Mouse (Mus musculus) MEL (cell line): ENCODE measurements around the gene Cntn5. TPM values are rescaled to one million over a fixed set of nuclear protein-coding genes. Genes with fewer than 3 reads are reported as not detected.

Experiments
- DNase-seq: peaks from one replicate; pipeline ENCODE4 v3.0.0; 2011; ENCODE audit warnings: low read depth, low spot score
- H3K27ac ChIP-seq: 2 replicates; pipeline ENCODE4 v1.5.1; 2012; ENCODE audit warnings: low read depth, mild to moderate bottlenecking, control low read depth, low read length, moderate library complexity; ENCODE audit not compliant: control insufficient read depth
- H3K27me3 ChIP-seq, 2 experiments: fragments of 150-350 bp in 1 of 2; sonication (generic) in 1 of 2; 2 replicates each; pipeline ENCODE4 v1.6.1; 2012; ENCODE audit warnings: low read length in 2 of 2, mild to moderate bottlenecking in 2 of 2, improper control_type of control experiment in 1 of 2, moderate library complexity in 1 of 2; ENCODE audit not compliant: insufficient read depth in 2 of 2, control insufficient read depth in 1 of 2
- H3K36me3 ChIP-seq, 2 experiments: 2 replicates each; pipeline ENCODE4 v1.6.1; 2012 to 2014; ENCODE audit warnings: low read length in 2 of 2, improper control_type of control experiment in 1 of 2, inconsistent platforms in 1 of 2, mild to moderate bottlenecking in 1 of 2; ENCODE audit not compliant: insufficient read depth in 2 of 2, control insufficient read depth in 1 of 2
- H3K4me1 ChIP-seq, 2 experiments: fragments of 150-350 bp in 1 of 2; sonication (generic) in 1 of 2; 2 replicates each; pipeline ENCODE4 v1.6.1; 2012; ENCODE audit warnings: low read length in 2 of 2, improper control_type of control experiment in 1 of 2, mild to moderate bottlenecking in 1 of 2; ENCODE audit not compliant: insufficient read depth in 2 of 2, control insufficient read depth in 1 of 2
- H3K4me3 ChIP-seq, 2 experiments: fragments of 150-350 bp in 1 of 2; sonication (generic) in 1 of 2; 2 replicates each; pipeline ENCODE4 v1.5.1; 2012; ENCODE audit warnings: low read depth in 2 of 2, low read length in 2 of 2, mild to moderate bottlenecking in 2 of 2, moderate library complexity in 2 of 2, control low read depth in 1 of 2, improper control_type of control experiment in 1 of 2; ENCODE audit not compliant: control insufficient read depth in 1 of 2, insufficient read depth in 1 of 2
- H3K79me2 ChIP-seq: 2 replicates; pipeline ENCODE4 v1.6.1; 2012; ENCODE audit warnings: mild to moderate bottlenecking, low read length, moderate library complexity; ENCODE audit not compliant: control insufficient read depth, poor library complexity, insufficient read depth
- H3K9ac ChIP-seq: 2 replicates; pipeline ENCODE4 v1.6.1; 2012; ENCODE audit warnings: low read depth, mild to moderate bottlenecking, control low read depth, low read length, moderate library complexity; ENCODE audit not compliant: control insufficient read depth, poor library complexity, severe bottlenecking
- H3K9me3 ChIP-seq: fragments of 150-350 bp; sonication (generic); replicated peaks from 2 replicates; pipeline ENCODE4 v1.6.1; 2012; ENCODE audit warnings: mild to moderate bottlenecking, low read length, improper control_type of control experiment, moderate library complexity; ENCODE audit not compliant: insufficient read depth
- CHD1 ChIP-seq: IDR thresholded peaks from 2 replicates; pipeline ENCODE4 v1.6.1; 2012; ENCODE audit warnings: low read depth, mild to moderate bottlenecking, inconsistent platforms, low read length, improper control_type of control experiment
- CHD2 ChIP-seq: IDR thresholded peaks from 2 replicates; pipeline ENCODE4 v1.6.1; 2011; ENCODE audit warnings: low read length, improper control_type of control experiment
- E2F4 ChIP-seq: IDR thresholded peaks from 2 replicates; pipeline ENCODE4 v1.6.1; 2011; ENCODE audit warnings: low read depth, low read length, improper control_type of control experiment, borderline replicate concordance
- GABPA ChIP-seq: IDR thresholded peaks from 2 replicates; pipeline ENCODE4 v1.6.1; 2012; ENCODE audit warnings: low read depth, mild to moderate bottlenecking, inconsistent platforms, low read length, improper control_type of control experiment, moderate library complexity
- HCFC1 ChIP-seq: IDR thresholded peaks from 2 replicates; pipeline ENCODE4 v1.6.1; 2012; ENCODE audit warnings: low read depth, mild to moderate bottlenecking, inconsistent platforms, low read length, improper control_type of control experiment, moderate library complexity
- MAX ChIP-seq: IDR thresholded peaks from 2 replicates; pipeline ENCODE4 v1.6.1; 2011; ENCODE audit warnings: low read length, improper control_type of control experiment
- MXI1 ChIP-seq: IDR thresholded peaks from 2 replicates; pipeline ENCODE4 v1.6.1; 2011; ENCODE audit warnings: mild to moderate bottlenecking, low read depth, low read length, improper control_type of control experiment
- MYB ChIP-seq: IDR thresholded peaks from 2 replicates; pipeline ENCODE4 v1.6.1; 2011; ENCODE audit warnings: mild to moderate bottlenecking, low read depth, low read length, improper control_type of control experiment
- MYC ChIP-seq: IDR thresholded peaks from 2 replicates; pipeline ENCODE4 v1.6.1; 2011; ENCODE audit warnings: low read depth, mild to moderate bottlenecking, low read length, improper control_type of control experiment, moderate library complexity
- NRF1 ChIP-seq: IDR thresholded peaks from 2 replicates; pipeline ENCODE4 v1.6.1; 2014; ENCODE audit warnings: low read depth, mild to moderate bottlenecking, inconsistent platforms, low read length, improper control_type of control experiment, moderate library complexity; ENCODE audit not compliant: poor library complexity, insufficient read depth, severe bottlenecking
- RCOR1 ChIP-seq: IDR thresholded peaks from 2 replicates; pipeline ENCODE4 v1.6.1; 2012; ENCODE audit warnings: low read depth, mild to moderate bottlenecking, inconsistent platforms, low read length, improper control_type of control experiment
- TAL1 ChIP-seq: IDR thresholded peaks from 2 replicates; pipeline ENCODE4 v1.6.1; 2012; ENCODE audit warnings: mild to moderate bottlenecking, inconsistent platforms, low read length, moderate library complexity, mixed read lengths
- TBP ChIP-seq: IDR thresholded peaks from 2 replicates; pipeline ENCODE4 v1.8.0; 2011; ENCODE audit warnings: low read depth, low read length, improper control_type of control experiment
- TCF12 ChIP-seq: IDR thresholded peaks from 2 replicates; pipeline ENCODE4 v1.6.1; 2014; ENCODE audit warnings: low read depth, mild to moderate bottlenecking, inconsistent platforms, low read length, improper control_type of control experiment, moderate library complexity
- USF2 ChIP-seq, 2 experiments: IDR thresholded peaks; 2 replicates each; pipeline ENCODE4 v1.6.1; 2011 to 2012; ENCODE audit warnings: improper control_type of control experiment in 2 of 2, low read length in 2 of 2, borderline replicate concordance in 1 of 2, inconsistent platforms in 1 of 2, low read depth in 1 of 2, mild to moderate bottlenecking in 1 of 2; ENCODE audit not compliant: insufficient read depth in 1 of 2
- ZC3H11A ChIP-seq: IDR thresholded peaks from 2 replicates; pipeline ENCODE4 v1.6.1; 2012; ENCODE audit warnings: low read depth, mild to moderate bottlenecking, inconsistent platforms, low read length, improper control_type of control experiment
- ZNF384 ChIP-seq: IDR thresholded peaks from 2 replicates; pipeline ENCODE4 v1.6.1; 2012; ENCODE audit warnings: low read depth, mild to moderate bottlenecking, inconsistent platforms, low read length, improper control_type of control experiment
- polyA plus RNA-seq, 2 experiments: library from polyadenylated mRNA; stranded (reverse) in 1 of 2; unstranded in 1 of 2; fragments of >175 nt in 1 of 2; fragments of >200 nt in 1 of 2; gene quantifications; 2 replicates each; pipeline versions ENCODE4 v1.2.1 to v1.2.4; 2012; ENCODE audit warnings: low replicate concordance in 2 of 2, low read depth in 1 of 2; ENCODE audit not compliant: insufficient read length in 2 of 2, insufficient read depth in 1 of 2, missing spikeins in 1 of 2
- total RNA-seq: library from RNA; depleted of rRNA; stranded (reverse); fragments of 300-350 nt; gene quantifications from 2 replicates; pipeline ENCODE4 v1.2.3, GENCODE M21; 2012

Gene Cntn5
- total and polyA plus RNA-seq, 3 experiments, result not detected

- H3K27me3 ChIP-seq, result no peaks in the 10 kb centered on the region; a peak in 1 of 4 replicates
- DNase-seq, result no peak
- H3K4me1 ChIP-seq, result no peaks in the 10 kb centered on the region
- TF ChIP-seq MAX, result no peak
- no peaks in the 10 kb centered on the region for H3K9me3 ChIP-seq
- no peaks in the 10 kb centered on the region for H3K36me3 ChIP-seq
- H3K9ac ChIP-seq, result no peak overlapping the region
- H3K4me3 ChIP-seq, result no peak overlapping the region
- H3K27ac ChIP-seq, result no peak overlapping the region
- no peaks in the 10 kb centered on the region for H3K79me2 ChIP-seq
Observed at GRCm38 (mm10) chr9:10905696-10906095, 1.1 kb upstream of the Cntn5 start.

- Histone ChIP-seq H3K79me2 (no peaks in the 10 kb centered on the region; the same call in 1 of the 2 replicates), H3K9me3 (no peaks in the 10 kb centered on the region; the same call in 1 of the 2 replicates), H3K9ac (no peak overlapping the region), H3K27me3 (no peaks in the 10 kb centered on the region), H3K27ac (no peak overlapping the region), H3K4me1 (no peaks in the 10 kb centered on the region), H3K36me3 (no peaks in the 10 kb centered on the region), H3K4me3 (no peak overlapping the region)
- TF ChIP-seq CHD1 (no peak), MYC (no peak), HCFC1 (no peak), CHD2 (no peak), NRF1 (no peak), USF2 (IDR thresholded peaks at IDR 0.05; ENCODE audit: borderline replicate concordance in 1 of 2, insufficient read depth in 1 of 2, low read depth in 1 of 2, low read length in 2 of 2) (no peak), GABPA (no peak), E2F4 (no peak), RCOR1 (no peak), MYB (no peak)
- DNase-seq, result no peak
Observed at GRCm38 (mm10) chr9:10879758-10880157, 24.8 kb downstream of the Cntn5 start.

GRCm38 (mm10) chr9:10873881-10874280 is 30.7 kb downstream of the Cntn5 start:
- Histone ChIP-seq H3K4me3 (no peak overlapping the region), H3K27ac (no peak overlapping the region), H3K79me2 (no peaks in the 10 kb centered on the region; the same call in 1 of the 2 replicates), H3K9ac (no peak overlapping the region), H3K4me1 (no peaks in the 10 kb centered on the region), H3K27me3 (no peaks in the 10 kb centered on the region), H3K36me3 (no peaks in the 10 kb centered on the region), H3K9me3 (no peaks in the 10 kb centered on the region; the same call in 1 of the 2 replicates)
- DNase-seq, result no peak
- TF ChIP-seq MYB (no peak), MXI1 (no peak), TCF12 (no peak), ZNF384 (no peak), ZC3H11A (no peak), TBP (no peak), TAL1 (no peak)
